Mouse (Mus musculus) lung, adult 2 months (tissue): ENCODE measurements around the gene Pgpep1l.

Experiments
- CTCF ChIP-seq: fragments of 200-500 bp; IDR thresholded peaks from 2 replicates; pipeline ENCODE4 v1.5.1; 2011; ENCODE audit warnings: mild to moderate bottlenecking, low read length, control low read depth; ENCODE audit not compliant: insufficient read depth
- POLR2A ChIP-seq: fragments of 200-500 bp; IDR thresholded peaks from 2 replicates; pipeline ENCODE4 v1.6.1; 2011; ENCODE audit warnings: low read depth, mild to moderate bottlenecking, control low read depth, low read length, borderline replicate concordance; ENCODE audit errors: extremely low read depth

GRCm38 (mm10) chr7:68278385-68278784 is 14.4 kb upstream of the Pgpep1l start:
- TF ChIP-seq CTCF (no peak), POLR2A (no peak)
